Mouse (Mus musculus) heart, adult 2 months (tissue): ENCODE results near the gene Sarm1.

Experiments
- CTCF ChIP-seq: fragments of 200-600 bp; IDR thresholded peaks from 2 replicates; pipeline ENCODE4 v1.8.1; 2022; ENCODE audit warnings: antibody characterized with exemption, mild to moderate bottlenecking, moderate library complexity
- POLR2A ChIP-seq: fragments of 200-500 bp; IDR thresholded peaks from 2 replicates; pipeline ENCODE4 v1.6.1; 2011; ENCODE audit warnings: mild to moderate bottlenecking, low read depth, low read length, control low read depth; ENCODE audit not compliant: insufficient read depth

- TF ChIP-seq CTCF (no peak), POLR2A (no peak)
These were observed 59.1 kb downstream of the Sarm1 start for GRCm38 (mm10) chr11:78438399-78438930.
